8 mouse cellular contexts compared by ENCODE assay signal in the genomic region with DNA sequence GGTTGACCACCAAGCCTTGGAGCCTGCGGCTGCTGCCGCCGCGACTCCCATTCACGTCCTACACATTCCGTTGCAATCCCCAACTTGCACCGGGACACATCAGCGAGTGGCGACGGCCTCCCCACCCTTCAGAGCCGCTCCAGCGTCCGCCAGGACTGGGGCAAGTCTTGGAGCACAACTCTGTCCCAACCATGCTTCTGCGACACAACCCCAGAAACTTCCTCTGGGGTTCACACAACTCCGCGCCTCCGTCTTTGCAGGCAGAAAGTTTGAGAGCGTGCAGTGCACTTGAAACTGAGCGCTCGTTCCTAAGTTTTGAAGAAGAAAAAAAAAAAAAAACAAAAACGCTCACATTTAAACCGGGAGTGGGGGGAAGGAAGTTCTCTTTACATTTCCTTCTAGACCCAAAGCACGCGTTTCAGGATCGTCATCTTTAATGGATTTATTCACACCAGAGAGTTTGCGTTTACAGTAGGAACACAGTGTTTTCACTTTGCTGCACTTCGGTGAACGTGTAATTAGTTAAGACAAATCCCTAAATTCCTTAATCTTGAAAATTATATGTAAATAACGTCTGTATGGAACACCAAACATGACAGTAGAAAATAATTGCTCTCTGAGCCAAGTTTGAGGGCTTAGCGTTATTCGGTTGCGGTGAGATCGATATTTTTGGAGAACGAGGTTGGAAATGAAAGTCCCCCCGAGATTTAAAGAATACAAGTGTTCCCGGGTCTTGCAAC. TPM values are rescaled to one million over a fixed set of nuclear protein-coding genes. Genes with fewer than 3 reads are reported as not detected.
A peak's percentile ranks its signal among the peaks of the same experiment; 100 is the strongest.
DNase-seq lines count a peak whose midpoint lies in the region; ATAC-seq and TF ChIP-seq lines count a peak whose summit lies in the region.

No protein-coding gene starts in this region.

- H3K4me2 ChIP-seq in heart, embryonic 13.5 days: peak overlapping the region; percentile 90

- peak; percentile 83 for DNase-seq in 416B (ENCODE audit: low read depth)
- peak; percentile 14 to 57 for DNase-seq in kidney, postnatal 36 days
- DNase-seq in mesoderm, embryonic 11.5 days (ENCODE audit: low read depth, low spot score): peak; percentile 52
- DNase-seq in spleen, adult 2 months (ENCODE audit: low read depth in 1 of 2, low spot score in 2 of 2): peak in 1 of 2 experiments; percentile 18

- WGBS in heart, embryonic 13.5 days: under 1% methylated on average over 36 of the region's 36 CpGs
- under 1% methylated on average over 36 of the region's 36 CpGs for WGBS in spleen, adult 2 months

- H3K9ac ChIP-seq in heart, embryonic 13.5 days: peak overlapping the region; percentile 97

- TF ChIP-seq POLR2A in cortical plate, adult 2 months (IDR thresholded peaks at IDR 0.05; ENCODE audit: extremely low read depth, insufficient read depth, low read length): no peak
- no peak for TF ChIP-seq POLR2A in spleen, adult 2 months (IDR thresholded peaks at IDR 0.05; ENCODE audit: low read depth, low read length)

- H3K36me3 ChIP-seq in E14TG2a.4 (ENCODE audit: insufficient read depth, low read length): no peaks in the 10 kb centered on the region
- H3K36me3 ChIP-seq in heart, embryonic 13.5 days: no peaks in the 10 kb centered on the region
- no peaks in the 10 kb centered on the region for H3K36me3 ChIP-seq in spleen, adult 2 months (ENCODE audit: control insufficient read depth, insufficient read depth, low read length)

- peaks cover 41% of the 10 kb centered on the region for H3K4me1 ChIP-seq in E14TG2a.4 (replicated peaks; ENCODE audit: low read depth, low read length)
- H3K4me1 ChIP-seq in cortical plate, adult 2 months (ENCODE audit: control insufficient read depth, insufficient read depth, low read length): no peaks in the 10 kb centered on the region
- peaks cover 31% of the 10 kb centered on the region for H3K4me1 ChIP-seq in heart, embryonic 13.5 days
- peaks cover 8% of the 10 kb centered on the region for H3K4me1 ChIP-seq in spleen, adult 2 months (ENCODE audit: control insufficient read depth, insufficient read depth, insufficient read length)

- TF ChIP-seq CTCF in E14TG2a.4 (conservative IDR thresholded peaks at IDR 0.05; ENCODE audit: low read length): no peak
- TF ChIP-seq CTCF in cortical plate, adult 2 months (IDR thresholded peaks at IDR 0.05; ENCODE audit: extremely low read depth, insufficient read depth, low read length): no peak
- TF ChIP-seq CTCF in spleen, adult 2 months (IDR thresholded peaks at IDR 0.05; ENCODE audit: extremely low read depth, insufficient read depth, insufficient read length, insufficient replicate concordance): 0 out of 2 replicates have a peak, but pooled peaks have one; percentile 1

- H3K27ac ChIP-seq in cortical plate, adult 2 months (ENCODE audit: insufficient read depth, low read length): no peak overlapping the region
- H3K27ac ChIP-seq in heart, embryonic 13.5 days (replicated peaks): peak overlapping the region; percentile 97; the same call in 1 of the 2 replicates
- H3K27ac ChIP-seq in spleen, adult 2 months (ENCODE audit: insufficient read depth, low read length): peak overlapping the region; percentile 13; the same call in 1 of the 2 replicates

- peaks cover 56% of the 10 kb centered on the region for H3K27me3 ChIP-seq in E14TG2a.4 (ENCODE audit: insufficient read depth, low read length)
- H3K27me3 ChIP-seq in heart, embryonic 13.5 days (replicated peaks): peaks cover 27% of the 10 kb centered on the region
- 0 out of 2 replicates have a peak, but pooled peaks cover 3% of the 10 kb centered on the region for H3K27me3 ChIP-seq in spleen, adult 2 months (ENCODE audit: control insufficient read depth, insufficient read depth, low read length)

- H3K9me3 ChIP-seq in E14TG2a.4 (ENCODE audit: low read length): no peaks in the 10 kb centered on the region
- no peaks in the 10 kb centered on the region for H3K9me3 ChIP-seq in heart, embryonic 13.5 days

- peak overlapping the region; percentile 98 for H3K4me3 ChIP-seq in E14TG2a.4 (replicated peaks; ENCODE audit: low read length)
- H3K4me3 ChIP-seq in cortical plate, adult 2 months (ENCODE audit: insufficient read depth, low read length): peak overlapping the region; percentile 94
- H3K4me3 ChIP-seq in heart, embryonic 13.5 days: peak overlapping the region; percentile 98
- H3K4me3 ChIP-seq in spleen, adult 2 months (ENCODE audit: extremely low read depth, insufficient read depth, insufficient read length): peak overlapping the region; percentile 100

- ATAC-seq in heart, embryonic 13.5 days (ENCODE audit: extremely low read depth, insufficient number of reproducible peaks, low FRiP score, low TSS enrichment): no peak
- ATAC-seq in granulocyte monocyte progenitor cell, adult 5-6 weeks (replicated peaks; ENCODE audit: poor library complexity, severe bottlenecking): no peak; the same call in 1 of the 2 replicates

RNA-seq across cellular contexts. Expression of a gene that starts 0.9 kb away (rescaled TPM):
- 66.5 and 68.0 TPM in 2 replicates for polyA plus RNA-seq in cortical plate, adult 2 months (2012; rRNA removed)
- polyA plus RNA-seq in heart, embryonic 13.5 days (2015; fragmentation: Nextera tagmentation; extraction: Ambion mirVana): 68.9 and 70.8 TPM in 2 replicates
- 24.7 and 28.4 TPM in 2 replicates for polyA plus RNA-seq in spleen, adult 2 months (2012; rRNA removed)
- 109 and 110 TPM in 2 replicates for total RNA-seq in granulocyte monocyte progenitor cell, adult 5-6 weeks (2014; fragmentation: Nextera tagmentation)
- total RNA-seq in granulocyte monocyte progenitor cell, adult 5-6 weeks (2017): 86.0 and 94.1 TPM in 2 replicates
